Mouse (Mus musculus) effector memory CD4-positive, alpha-beta T cell, adult 7 months (primary cell): ENCODE measurements around the gene Tnnt3. TPM values are rescaled to one million over a fixed set of nuclear protein-coding genes. Genes with fewer than 3 reads are reported as not detected.

Experiments
- polyA plus RNA-seq: library from polyadenylated mRNA; unstranded; fragments of 100-300 nt; shearing (Covaris generic); gene quantifications from one replicate; pipeline ENCODE4 v1.2.1, GENCODE M21; 2017

Gene Tnnt3
- 5.0 TPM for polyA plus RNA-seq

DNA sequence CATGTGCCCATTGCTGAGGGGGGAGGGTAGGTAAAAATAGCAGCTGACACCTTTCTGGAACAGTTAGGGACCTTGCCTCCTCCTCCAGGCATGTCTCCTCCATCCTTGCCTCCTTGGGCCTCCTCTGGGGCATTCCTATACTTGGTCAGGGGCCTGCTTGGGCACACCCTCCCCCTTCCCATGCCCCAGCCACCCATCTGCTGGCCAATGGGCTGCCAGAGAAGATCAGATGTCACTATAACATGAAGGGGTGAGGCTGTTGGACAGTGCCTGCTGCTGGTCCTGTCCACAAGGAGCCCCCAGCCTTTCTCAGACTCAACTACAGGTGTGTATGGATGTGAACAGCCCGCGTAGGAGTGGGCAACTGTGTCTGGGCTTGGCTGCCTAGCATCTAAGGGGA, at the start of gene Tnnt3:
TSS of gene Tnnt3 (plus strand) at position 262 of the 400 bp plus-strand sequence.

DNA sequence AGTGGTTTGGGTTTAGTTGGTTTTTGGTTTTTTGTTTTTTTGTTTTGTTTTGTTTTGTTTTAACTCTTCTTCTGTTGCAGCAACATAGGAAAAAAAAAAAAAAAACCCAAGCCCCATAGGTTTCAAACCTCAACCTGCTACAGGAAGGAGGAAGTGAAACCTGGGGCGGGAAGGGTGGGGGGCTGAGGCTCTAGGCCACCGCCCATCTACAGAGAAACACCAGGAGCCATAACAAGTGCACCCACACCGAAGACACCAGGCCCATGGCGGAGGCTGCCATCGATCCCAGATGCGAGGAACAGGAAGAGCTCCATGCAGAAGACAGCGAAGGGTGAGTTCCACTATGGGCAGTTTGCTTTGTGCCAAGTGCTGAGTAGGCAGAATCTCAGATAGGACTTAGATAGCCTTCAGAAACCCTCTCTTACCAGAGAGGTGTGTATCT, 38.0 kb upstream of the Tnnt3 start, which contains the start of gene Lsp1:
TSS of gene Lsp1 (plus strand) at position 174 of the 442 bp plus-strand sequence.

DNA sequence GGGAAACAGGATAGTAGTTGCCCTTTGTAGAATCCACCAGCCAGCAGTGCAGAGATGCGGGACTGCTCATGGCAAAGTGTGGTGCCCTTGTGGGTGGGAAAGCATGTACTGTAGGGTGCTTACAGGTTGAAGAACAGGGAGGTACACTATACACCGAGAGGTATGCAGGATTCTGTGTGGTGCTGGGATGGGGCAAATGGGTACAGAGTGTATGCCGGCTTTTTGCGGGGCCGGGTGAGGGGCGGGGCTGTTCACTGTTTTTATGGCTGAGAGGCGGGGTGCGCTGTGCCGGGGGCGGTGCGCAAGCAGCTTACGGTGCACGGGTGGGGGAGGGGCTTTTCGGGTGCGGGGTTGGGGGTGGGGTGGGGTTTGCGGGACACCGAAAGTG, 34.0 kb downstream of the Tnnt3 start, which contains the start of gene Mrpl23:
TSS of gene Mrpl23 (plus strand) at position 16 of the 388 bp plus-strand sequence.

Other genes with a start within 250 kb of the Tnnt3 start
- not detected for gene Gm2431, start 240.5 kb upstream of the Tnnt3 start, polyA plus RNA-seq
- gene Gm4559, start 224.5 kb upstream of the Tnnt3 start, polyA plus RNA-seq, result not detected
- gene Krtap5-1, start 201.7 kb upstream of the Tnnt3 start, polyA plus RNA-seq, result not detected
- gene Krtap5-4, start 195.3 kb upstream of the Tnnt3 start, polyA plus RNA-seq, result not detected
- 44.4 TPM for gene Ifitm10, start 125.1 kb upstream of the Tnnt3 start, polyA plus RNA-seq
- gene Gm49369, start 116.2 kb upstream of the Tnnt3 start, polyA plus RNA-seq, result 28.2 TPM
- 419 TPM for gene Ctsd, start 110.8 kb upstream of the Tnnt3 start, polyA plus RNA-seq
- gene Syt8, start 64.0 kb upstream of the Tnnt3 start, polyA plus RNA-seq, result not detected
- not detected for gene Tnni2, start 57.0 kb upstream of the Tnnt3 start, polyA plus RNA-seq
- gene Lsp1, start 38.0 kb upstream of the Tnnt3 start, polyA plus RNA-seq, result 1,101 TPM
- 4.9 TPM for gene Mrpl23, start 33.9 kb downstream of the Tnnt3 start, polyA plus RNA-seq
- not detected for gene Igf2, start 168.0 kb downstream of the Tnnt3 start, polyA plus RNA-seq
- not detected for gene Gm49394, start 171.1 kb downstream of the Tnnt3 start, polyA plus RNA-seq
- not detected for gene Ins2, start 244.5 kb downstream of the Tnnt3 start, polyA plus RNA-seq